In the genomic region with DNA sequence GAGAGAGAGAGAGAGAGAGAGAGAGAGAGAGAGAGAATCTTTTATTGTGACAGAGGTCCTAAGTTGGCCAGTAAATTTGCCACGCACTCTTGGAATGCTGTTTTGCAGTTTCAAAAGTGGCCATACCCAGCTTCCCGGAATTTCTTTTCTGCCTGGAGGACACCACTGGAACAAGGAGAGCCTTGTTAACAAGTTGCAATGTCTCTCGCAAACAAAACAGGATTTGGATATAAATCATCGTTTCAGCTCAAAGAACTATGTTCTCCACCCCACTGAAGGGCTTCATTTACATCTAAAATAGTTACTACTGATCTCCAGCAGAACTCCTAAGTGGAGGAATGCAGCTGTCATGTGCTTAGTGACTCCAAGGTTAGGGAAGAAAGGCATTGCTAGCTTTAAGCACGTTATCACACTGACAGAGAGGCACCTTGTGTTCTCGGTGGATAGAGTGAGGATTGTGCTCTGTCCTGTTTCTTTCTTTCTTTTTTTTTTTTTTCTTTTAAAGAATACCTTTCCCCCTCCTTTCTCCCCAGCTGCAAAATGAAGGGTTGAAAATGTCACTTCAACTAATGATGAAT, we compare ENCODE assay signal across 11 mouse cellular contexts.
DNase-seq lines count a peak whose midpoint lies in the region; ATAC-seq and TF ChIP-seq lines count a peak whose summit lies in the region.
"Had no signal": no experiment of that assay in that cellular context is flagged by ENCODE, and none has a peak within 500 bp of the region (broad histone marks: within the 10 kb centered on the region; RNA-seq: fewer than 3 reads in every experiment).

No protein-coding gene starts in this region.

- WGBS in embryonic facial prominence, embryonic 10.5 days, result 10% methylated on average over 6 of the region's 6 CpGs
- 10% methylated on average over 6 of the region's 6 CpGs for WGBS in forebrain, embryonic 12.5 days

- no peak for TF ChIP-seq CTCF in gastrocnemius, adult 2 months (IDR thresholded peaks at IDR 0.05)

- H3K9me3 ChIP-seq in embryonic facial prominence, embryonic 10.5 days, result no peaks in the 10 kb centered on the region
- no peaks in the 10 kb centered on the region for H3K9me3 ChIP-seq in forebrain, embryonic 12.5 days

- intact Hi-C loops in gastrocnemius, adult 2 months (cut with DNase I), result no loop called here

- no peak overlapping the region for H3K9ac ChIP-seq in forebrain, embryonic 12.5 days

- H3K4me3 ChIP-seq in gastrocnemius, adult 2 months, result peak overlapping the region; percentile 41
- no peak overlapping the region for H3K4me3 ChIP-seq in embryonic facial prominence, embryonic 10.5 days
- H3K4me3 ChIP-seq in myocyte, result no peak overlapping the region
- H3K4me3 ChIP-seq in forebrain, embryonic 12.5 days (replicated peaks), result no peak overlapping the region

- no peaks in the 10 kb centered on the region for H3K79me2 ChIP-seq in myocyte (ENCODE audit: control insufficient read depth, insufficient read depth)

- H3K36me3 ChIP-seq in embryonic facial prominence, embryonic 10.5 days (replicated peaks), result no peaks in the 10 kb centered on the region
- H3K36me3 ChIP-seq in myocyte (ENCODE audit: control insufficient read depth, insufficient read depth), result no peaks in the 10 kb centered on the region
- no peaks in the 10 kb centered on the region for H3K36me3 ChIP-seq in forebrain, embryonic 12.5 days (replicated peaks)

- peak overlapping the region; percentile 24 for H3K4me2 ChIP-seq in myocyte (ENCODE audit: low read depth)
- no peak overlapping the region for H3K4me2 ChIP-seq in forebrain, embryonic 12.5 days
- H3K4me2 ChIP-seq: liver, embryonic 11.5 days; midbrain, embryonic 11.5 days had no signal

- H3ac ChIP-seq in myocyte (ENCODE audit: control insufficient read depth, insufficient read length), result no peak overlapping the region

- H3K27ac ChIP-seq in gastrocnemius, adult 2 months, result peak overlapping the region; percentile 35; the same call in 1 of the 2 replicates
- H3K27ac ChIP-seq in embryonic facial prominence, embryonic 10.5 days (replicated peaks), result no peak overlapping the region
- H3K27ac ChIP-seq in forebrain, embryonic 12.5 days, result no peak overlapping the region

- TF ChIP-seq POLR2A in myocyte (IDR thresholded peaks at IDR 0.05; ENCODE audit: insufficient read length, low read depth), result no peak

- DNase-seq in gastrocnemius, adult 2 months, result no peak
- no peak for DNase-seq in gastrocnemius, adult 8-10 months (ENCODE audit: low spot score in 2 of 2)
- peak; percentile 10 for DNase-seq in lung, postnatal 36 days
- no peak for DNase-seq in lung, postnatal 14 days
- DNase-seq in embryonic facial prominence, embryonic 10.5 days (ENCODE audit: low spot score), result peak; percentile 15
- no peak for DNase-seq in spleen, postnatal 14 days (ENCODE audit: low spot score in 2 of 2)
- DNase-seq: thymus, adult 18-20 months had no signal

- peaks cover 19% of the 10 kb centered on the region for H3K4me1 ChIP-seq in embryonic facial prominence, embryonic 10.5 days
- H3K4me1 ChIP-seq in forebrain, embryonic 12.5 days, result peaks cover 17% of the 10 kb centered on the region

- ATAC-seq in forebrain, embryonic 12.5 days (ENCODE audit: low FRiP score), result no peak

- no peaks in the 10 kb centered on the region for H3K27me3 ChIP-seq in embryonic facial prominence, embryonic 10.5 days (replicated peaks; ENCODE audit: low read depth, poor library complexity, severe bottlenecking)
- H3K27me3 ChIP-seq in myocyte (ENCODE audit: control insufficient read depth, insufficient read depth, insufficient read length), result no peaks in the 10 kb centered on the region
- no peaks in the 10 kb centered on the region for H3K27me3 ChIP-seq in forebrain, embryonic 12.5 days

TF ChIP-seq in myocyte, 11 proteins besides CTCF, POLR2A, EP300 and RAD21:
- TF ChIP-seq POLR2AphosphoS2 (IDR thresholded peaks at IDR 0.05; ENCODE audit: insufficient read length, low read depth), result no peak
- no peak for TF ChIP-seq MYOG (IDR thresholded peaks at IDR 0.05; ENCODE audit: control insufficient read depth in 1 of 3, insufficient read depth in 1 of 3, insufficient read length in 2 of 3, low read depth in 2 of 3)
- TF ChIP-seq E2F4 (IDR thresholded peaks at IDR 0.05; ENCODE audit: insufficient read depth), result no peak
- TF ChIP-seq MYOD1 (IDR thresholded peaks at IDR 0.05; ENCODE audit: control insufficient read depth in 1 of 3, insufficient read length in 2 of 3, low read depth in 2 of 3), result no peak
- no peak for TF ChIP-seq TCF3 (IDR thresholded peaks at IDR 0.05; ENCODE audit: insufficient read length, low read depth)
- no peak for TF ChIP-seq CEBPB (IDR thresholded peaks at IDR 0.05; ENCODE audit: insufficient read depth, poor library complexity, severe bottlenecking)
- no peak for TF ChIP-seq MAX (IDR thresholded peaks at IDR 0.05; ENCODE audit: low read depth)
- no peak for TF ChIP-seq SRF (IDR thresholded peaks at IDR 0.05; ENCODE audit: control insufficient read depth, insufficient read length, low read depth)
- TF ChIP-seq USF1 (IDR thresholded peaks at IDR 0.05; ENCODE audit: low read depth), result no peak
- no peak for TF ChIP-seq REST (IDR thresholded peaks at IDR 0.05; ENCODE audit: insufficient read depth, insufficient read length)
- no peak for TF ChIP-seq TCF12 (IDR thresholded peaks at IDR 0.05; ENCODE audit: insufficient read depth, poor library complexity, severe bottlenecking)

Comparison
In these comparisons a context has a peak if more than half of its experiments do, and no peak if none do; other contexts are left out.
1. DNase-seq: peak in lung, postnatal 36 days (single experiment) and embryonic facial prominence, embryonic 10.5 days (single experiment); none in gastrocnemius, adult 2 months (single experiment), gastrocnemius, adult 8-10 months (0 of 2), lung, postnatal 14 days (single experiment) and spleen, postnatal 14 days (0 of 2).